Mouse (Mus musculus): ENCODE results near the gene Xrcc1.

GRCm38 (mm10) chr7:24619671-24620397 lies 73.7 kb downstream of the Xrcc1 start:
- TF ChIP-seq GATA1 (IDR thresholded peaks at IDR 0.05; ENCODE audit: borderline replicate concordance, low read length) (no peak), FLI1 (IDR thresholded peaks at IDR 0.05; ENCODE audit: low read length) (no peak)
